Mouse (Mus musculus) MEL (cell line): ENCODE data around the gene Chka. TPM values are rescaled to one million over a fixed set of nuclear protein-coding genes. Genes with fewer than 3 reads are reported as not detected.

ENCODE experiments used
- DNase-seq: peaks from one replicate; pipeline ENCODE4 v3.0.0; 2011; ENCODE audit warnings: low read depth, low spot score
- H3K27ac ChIP-seq: 2 replicates; pipeline ENCODE4 v1.5.1; 2012; ENCODE audit warnings: low read depth, mild to moderate bottlenecking, control low read depth, low read length, moderate library complexity; ENCODE audit not compliant: control insufficient read depth
- H3K27me3 ChIP-seq, 2 experiments: fragments of 150-350 bp in 1 of 2; sonication (generic) in 1 of 2; 2 replicates each; pipeline ENCODE4 v1.6.1; 2012; ENCODE audit warnings: low read length in 2 of 2, mild to moderate bottlenecking in 2 of 2, improper control_type of control experiment in 1 of 2, moderate library complexity in 1 of 2; ENCODE audit not compliant: insufficient read depth in 2 of 2, control insufficient read depth in 1 of 2
- H3K36me3 ChIP-seq, 2 experiments: 2 replicates each; pipeline ENCODE4 v1.6.1; 2012 to 2014; ENCODE audit warnings: low read length in 2 of 2, improper control_type of control experiment in 1 of 2, inconsistent platforms in 1 of 2, mild to moderate bottlenecking in 1 of 2; ENCODE audit not compliant: insufficient read depth in 2 of 2, control insufficient read depth in 1 of 2
- H3K4me1 ChIP-seq, 2 experiments: fragments of 150-350 bp in 1 of 2; sonication (generic) in 1 of 2; 2 replicates each; pipeline ENCODE4 v1.6.1; 2012; ENCODE audit warnings: low read length in 2 of 2, improper control_type of control experiment in 1 of 2, mild to moderate bottlenecking in 1 of 2; ENCODE audit not compliant: insufficient read depth in 2 of 2, control insufficient read depth in 1 of 2
- H3K4me3 ChIP-seq, 2 experiments: fragments of 150-350 bp in 1 of 2; sonication (generic) in 1 of 2; 2 replicates each; pipeline ENCODE4 v1.5.1; 2012; ENCODE audit warnings: low read depth in 2 of 2, low read length in 2 of 2, mild to moderate bottlenecking in 2 of 2, moderate library complexity in 2 of 2, control low read depth in 1 of 2, improper control_type of control experiment in 1 of 2; ENCODE audit not compliant: control insufficient read depth in 1 of 2, insufficient read depth in 1 of 2
- H3K79me2 ChIP-seq: 2 replicates; pipeline ENCODE4 v1.6.1; 2012; ENCODE audit warnings: mild to moderate bottlenecking, low read length, moderate library complexity; ENCODE audit not compliant: control insufficient read depth, poor library complexity, insufficient read depth
- H3K9ac ChIP-seq: 2 replicates; pipeline ENCODE4 v1.6.1; 2012; ENCODE audit warnings: low read depth, mild to moderate bottlenecking, control low read depth, low read length, moderate library complexity; ENCODE audit not compliant: control insufficient read depth, poor library complexity, severe bottlenecking
- H3K9me3 ChIP-seq: fragments of 150-350 bp; sonication (generic); replicated peaks from 2 replicates; pipeline ENCODE4 v1.6.1; 2012; ENCODE audit warnings: mild to moderate bottlenecking, low read length, improper control_type of control experiment, moderate library complexity; ENCODE audit not compliant: insufficient read depth
- BHLHE40 ChIP-seq: IDR thresholded peaks from 2 replicates; pipeline ENCODE4 v1.6.1; 2012; ENCODE audit warnings: low read depth, mild to moderate bottlenecking, inconsistent platforms, low read length, improper control_type of control experiment, borderline replicate concordance
- CHD1 ChIP-seq: IDR thresholded peaks from 2 replicates; pipeline ENCODE4 v1.6.1; 2012; ENCODE audit warnings: low read depth, mild to moderate bottlenecking, inconsistent platforms, low read length, improper control_type of control experiment
- CHD2 ChIP-seq: IDR thresholded peaks from 2 replicates; pipeline ENCODE4 v1.6.1; 2011; ENCODE audit warnings: low read length, improper control_type of control experiment
- CTCF ChIP-seq, 3 experiments: IDR thresholded peaks in 2 of 3; conservative IDR thresholded peaks in 1 of 3; 2 replicates each; pipeline ENCODE4 v1.5.1; 2011 to 2012; ENCODE audit warnings: low read length in 3 of 3, low read depth in 2 of 3, mild to moderate bottlenecking in 2 of 3, improper control_type of control experiment in 1 of 3, inconsistent platforms in 1 of 3, mixed read lengths in 1 of 3, moderate library complexity in 1 of 3; ENCODE audit not compliant: control insufficient read depth in 1 of 3, insufficient read depth in 1 of 3, poor library complexity in 1 of 3, severe bottlenecking in 1 of 3
- E2F4 ChIP-seq: IDR thresholded peaks from 2 replicates; pipeline ENCODE4 v1.6.1; 2011; ENCODE audit warnings: low read depth, low read length, improper control_type of control experiment, borderline replicate concordance
- EP300 ChIP-seq, 2 experiments: IDR thresholded peaks; 2 replicates each; pipeline ENCODE4 v1.6.1; 2011; ENCODE audit warnings: improper control_type of control experiment in 2 of 2, low read length in 2 of 2, low read depth in 1 of 2, mild to moderate bottlenecking in 1 of 2
- GABPA ChIP-seq: IDR thresholded peaks from 2 replicates; pipeline ENCODE4 v1.6.1; 2012; ENCODE audit warnings: low read depth, mild to moderate bottlenecking, inconsistent platforms, low read length, improper control_type of control experiment, moderate library complexity
- GATA1 ChIP-seq: IDR thresholded peaks from 2 replicates; pipeline ENCODE4 v1.6.1; 2011; ENCODE audit warnings: low read depth, low read length, improper control_type of control experiment
- HCFC1 ChIP-seq: IDR thresholded peaks from 2 replicates; pipeline ENCODE4 v1.6.1; 2012; ENCODE audit warnings: low read depth, mild to moderate bottlenecking, inconsistent platforms, low read length, improper control_type of control experiment, moderate library complexity
- KAT2A ChIP-seq: conservative IDR thresholded peaks from 2 replicates; pipeline ENCODE4 v1.6.1; 2012; ENCODE audit warnings: low read depth, low read length, improper control_type of control experiment, inconsistent platforms
- MAX ChIP-seq: IDR thresholded peaks from 2 replicates; pipeline ENCODE4 v1.6.1; 2011; ENCODE audit warnings: low read length, improper control_type of control experiment
- MXI1 ChIP-seq: IDR thresholded peaks from 2 replicates; pipeline ENCODE4 v1.6.1; 2011; ENCODE audit warnings: mild to moderate bottlenecking, low read depth, low read length, improper control_type of control experiment
- MYB ChIP-seq: IDR thresholded peaks from 2 replicates; pipeline ENCODE4 v1.6.1; 2011; ENCODE audit warnings: mild to moderate bottlenecking, low read depth, low read length, improper control_type of control experiment
- MYC ChIP-seq: IDR thresholded peaks from 2 replicates; pipeline ENCODE4 v1.6.1; 2011; ENCODE audit warnings: low read depth, mild to moderate bottlenecking, low read length, improper control_type of control experiment, moderate library complexity
- NRF1 ChIP-seq: IDR thresholded peaks from 2 replicates; pipeline ENCODE4 v1.6.1; 2014; ENCODE audit warnings: low read depth, mild to moderate bottlenecking, inconsistent platforms, low read length, improper control_type of control experiment, moderate library complexity; ENCODE audit not compliant: poor library complexity, insufficient read depth, severe bottlenecking
- POLR2A ChIP-seq, 2 experiments: IDR thresholded peaks; 2 replicates each; pipeline ENCODE4 v1.6.1; 2011 to 2012; ENCODE audit warnings: low read length in 2 of 2, mild to moderate bottlenecking in 2 of 2, control low read depth in 1 of 2, improper control_type of control experiment in 1 of 2, low read depth in 1 of 2, moderate library complexity in 1 of 2; ENCODE audit not compliant: control insufficient read depth in 1 of 2, insufficient read depth in 1 of 2, poor library complexity in 1 of 2
- POLR2AphosphoS2 ChIP-seq: IDR thresholded peaks from 2 replicates; pipeline ENCODE4 v1.6.1; 2011; ENCODE audit warnings: low read length, improper control_type of control experiment
- POLR2AphosphoS5 ChIP-seq: IDR thresholded peaks from 2 replicates; pipeline ENCODE4 v1.6.1; 2012; ENCODE audit warnings: low read depth, borderline replicate concordance, mild to moderate bottlenecking, inconsistent platforms, low read length, moderate library complexity, mixed read lengths
- RCOR1 ChIP-seq: IDR thresholded peaks from 2 replicates; pipeline ENCODE4 v1.6.1; 2012; ENCODE audit warnings: low read depth, mild to moderate bottlenecking, inconsistent platforms, low read length, improper control_type of control experiment
- SIN3A ChIP-seq: IDR thresholded peaks from 2 replicates; pipeline ENCODE4 v1.6.1; 2012; ENCODE audit warnings: low read length, improper control_type of control experiment, inconsistent platforms
- UBTF ChIP-seq: IDR thresholded peaks from 2 replicates; pipeline ENCODE4 v1.6.1; 2012; ENCODE audit warnings: low read depth, mild to moderate bottlenecking, inconsistent platforms, low read length, improper control_type of control experiment, moderate library complexity, borderline replicate concordance; ENCODE audit not compliant: insufficient read depth
- USF2 ChIP-seq, 2 experiments: IDR thresholded peaks; 2 replicates each; pipeline ENCODE4 v1.6.1; 2011 to 2012; ENCODE audit warnings: improper control_type of control experiment in 2 of 2, low read length in 2 of 2, borderline replicate concordance in 1 of 2, inconsistent platforms in 1 of 2, low read depth in 1 of 2, mild to moderate bottlenecking in 1 of 2; ENCODE audit not compliant: insufficient read depth in 1 of 2
- ZMIZ1 ChIP-seq: IDR thresholded peaks from 2 replicates; pipeline ENCODE4 v1.6.1; 2012; ENCODE audit warnings: low read depth, mild to moderate bottlenecking, inconsistent platforms, low read length, improper control_type of control experiment, moderate library complexity
- ZNF384 ChIP-seq: IDR thresholded peaks from 2 replicates; pipeline ENCODE4 v1.6.1; 2012; ENCODE audit warnings: low read depth, mild to moderate bottlenecking, inconsistent platforms, low read length, improper control_type of control experiment
- polyA plus RNA-seq, 2 experiments: library from polyadenylated mRNA; stranded (reverse) in 1 of 2; unstranded in 1 of 2; fragments of >175 nt in 1 of 2; fragments of >200 nt in 1 of 2; gene quantifications; 2 replicates each; pipeline versions ENCODE4 v1.2.1 to v1.2.4; 2012; ENCODE audit warnings: low replicate concordance in 2 of 2, low read depth in 1 of 2; ENCODE audit not compliant: insufficient read length in 2 of 2, insufficient read depth in 1 of 2, missing spikeins in 1 of 2
- total RNA-seq: library from RNA; depleted of rRNA; stranded (reverse); fragments of 300-350 nt; gene quantifications from 2 replicates; pipeline ENCODE4 v1.2.3, GENCODE M21; 2012

The Chka gene
- total and polyA plus RNA-seq, 3 experiments, result 12.5 to 21.0 TPM; not detected in 1

DNA sequence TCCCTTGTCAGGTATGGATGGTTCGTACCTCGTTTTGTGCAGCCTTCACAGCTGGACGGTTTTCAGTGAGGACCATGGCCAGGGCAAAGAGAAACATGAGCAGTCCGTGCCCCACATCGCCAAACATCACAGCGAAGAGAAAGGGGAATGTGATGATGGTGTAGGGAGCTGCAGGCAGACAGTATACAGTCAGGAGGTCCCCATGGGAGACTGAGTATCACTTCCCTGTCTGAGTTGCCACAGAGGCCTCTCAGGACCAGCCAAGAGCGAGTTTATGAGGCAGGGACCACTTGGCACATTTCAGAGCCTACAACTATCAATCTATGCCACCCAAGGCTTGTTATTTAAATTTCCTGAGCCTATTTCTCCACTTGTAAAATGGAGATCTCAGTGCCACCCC, 47.4 kb downstream of the Chka start:
- TF ChIP-seq CHD1, result no peak
- no peak for TF ChIP-seq CTCF (IDR thresholded peaks at IDR 0.05 in 2 of 3, conservative IDR thresholded peaks at IDR 0.05 in 1 of 3; ENCODE audit: control insufficient read depth in 1 of 3, insufficient read depth in 1 of 3, low read depth in 2 of 3, low read length in 3 of 3, poor library complexity in 1 of 3, severe bottlenecking in 1 of 3)
- TF ChIP-seq POLR2AphosphoS5, result no peak
- no peak for TF ChIP-seq POLR2A (IDR thresholded peaks at IDR 0.05; ENCODE audit: control insufficient read depth in 1 of 2, insufficient read depth in 1 of 2, low read depth in 1 of 2, low read length in 2 of 2, poor library complexity in 1 of 2)
- no peak for TF ChIP-seq ZNF384
- no peak for TF ChIP-seq GABPA
- no peak for TF ChIP-seq POLR2AphosphoS2
- no peak for TF ChIP-seq E2F4
- no peak for TF ChIP-seq ZMIZ1
- no peak for TF ChIP-seq MAX
- TF ChIP-seq MYC, result no peak
- TF ChIP-seq GATA1, result no peak
- H3K36me3 ChIP-seq, result no peaks in the 10 kb centered on the region
- H3K4me3 ChIP-seq, result no peak overlapping the region

DNA sequence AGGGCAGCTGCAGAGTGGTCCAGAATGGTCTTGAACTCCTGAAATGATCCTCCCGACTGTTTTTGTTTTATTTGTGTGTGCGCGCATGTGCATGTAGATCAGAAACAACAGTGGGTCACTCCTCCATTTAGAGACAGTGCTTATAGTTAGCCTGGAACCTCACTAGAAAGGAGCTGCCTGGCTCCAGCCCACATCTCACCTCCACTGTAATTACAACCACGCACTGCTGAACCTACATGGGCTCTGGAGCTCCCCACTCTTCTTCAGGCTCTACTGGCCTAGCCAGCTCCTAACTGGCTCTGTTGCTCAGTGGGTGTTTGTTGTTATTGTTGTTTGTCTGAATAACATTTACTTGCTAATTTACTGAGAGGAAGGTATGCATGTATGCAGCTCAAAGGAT, 48.0 kb downstream of the Chka start:
- TF ChIP-seq SIN3A, result no peak
- TF ChIP-seq CTCF (IDR thresholded peaks at IDR 0.05 in 2 of 3, conservative IDR thresholded peaks at IDR 0.05 in 1 of 3; ENCODE audit: control insufficient read depth in 1 of 3, insufficient read depth in 1 of 3, low read depth in 2 of 3, low read length in 3 of 3, poor library complexity in 1 of 3, severe bottlenecking in 1 of 3), result no peak
- TF ChIP-seq KAT2A, result no peak
- TF ChIP-seq MYB, result no peak
- no peak for TF ChIP-seq MYC
- no peak for TF ChIP-seq MXI1
- TF ChIP-seq HCFC1, result no peak
- TF ChIP-seq UBTF, result no peak
- no peak for TF ChIP-seq EP300 (IDR thresholded peaks at IDR 0.05; ENCODE audit: low read depth in 1 of 2, low read length in 2 of 2)
- TF ChIP-seq NRF1, result no peak
- TF ChIP-seq ZNF384, result no peak
- TF ChIP-seq CHD2, result no peak
- TF ChIP-seq RCOR1, result no peak
- no peak for TF ChIP-seq USF2 (IDR thresholded peaks at IDR 0.05; ENCODE audit: borderline replicate concordance in 1 of 2, insufficient read depth in 1 of 2, low read depth in 1 of 2, low read length in 2 of 2)
- TF ChIP-seq BHLHE40, result no peak
- no peaks in the 10 kb centered on the region for H3K4me1 ChIP-seq
- no peak overlapping the region for H3K27ac ChIP-seq
- no peak overlapping the region for H3K4me3 ChIP-seq
- H3K79me2 ChIP-seq, result no peaks in the 10 kb centered on the region
- DNase-seq, result no peak
- H3K36me3 ChIP-seq, result no peaks in the 10 kb centered on the region
- H3K9me3 ChIP-seq, result no peaks in the 10 kb centered on the region
- no peaks in the 10 kb centered on the region for H3K27me3 ChIP-seq
- no peak overlapping the region for H3K9ac ChIP-seq

More for the DNA sequence above, 47.4 kb downstream of the Chka start:
- DNase-seq, result no peak
- Histone ChIP-seq H3K4me1 (no peaks in the 10 kb centered on the region), H3K27ac (no peak overlapping the region), H3K79me2 (no peaks in the 10 kb centered on the region), H3K9ac (no peak overlapping the region), H3K27me3 (no peaks in the 10 kb centered on the region), H3K9me3 (no peaks in the 10 kb centered on the region)
